Mouse (Mus musculus): ENCODE results near the gene Ifnar2. TPM values are rescaled to one million over a fixed set of nuclear protein-coding genes. Genes with fewer than 3 reads are reported as not detected.

The Ifnar2 gene
- polyA plus RNA-seq, 1 experiment from 2014 or later = 70.9 TPM

- Histone ChIP-seq H3K4me1 (replicated peaks; ENCODE audit: control insufficient read depth, insufficient read depth, low read length) (peaks cover 16% of the 10 kb centered on the region), H3K27ac (ENCODE audit: low read depth, low read length) (no peak overlapping the region), H3K9ac (ENCODE audit: low read depth, low read length) (no peak overlapping the region), H3K27me3 (replicated peaks; ENCODE audit: control insufficient read depth, insufficient read depth, low read length) (no peaks in the 10 kb centered on the region), H3K36me3 (ENCODE audit: control insufficient read depth, insufficient read depth, low read length) (peaks cover 26% of the 10 kb centered on the region), H3K4me2 (no peak overlapping the region), H3K9me3 (ENCODE audit: control insufficient read depth, low read length) (no peaks in the 10 kb centered on the region), H3K4me3 (ENCODE audit: low read depth, low read length) (no peak overlapping the region)
- no peak; the same call in 1 of the 2 replicates for ATAC-seq (replicated peaks; ENCODE audit: low FRiP score)
- 97% methylated on average over 6 of the region's 6 CpGs for WGBS
- DNase-seq (ENCODE audit: low spot score) = no peak
Observed at GRCm38 (mm10) chr16:91416357-91416756, 43.8 kb downstream of the Ifnar2 start.

GRCm38 (mm10) chr16:91416938-91417337, 44.4 kb downstream of the Ifnar2 start:
- H3K36me3 ChIP-seq (ENCODE audit: control insufficient read depth, insufficient read depth, low read length) = peaks cover 32% of the 10 kb centered on the region
- WGBS = 63% methylated on average over 7 of the region's 7 CpGs

GRCm38 (mm10) chr16:91418531-91418930, 45.9 kb downstream of the Ifnar2 start:
- Histone ChIP-seq H3K27ac (ENCODE audit: low read depth, low read length) (no peak overlapping the region), H3K4me3 (ENCODE audit: low read depth, low read length) (no peak overlapping the region)

More at GRCm38 (mm10) chr16:91416938-91417337, 44.4 kb downstream of the Ifnar2 start:
- no peaks in the 10 kb centered on the region for H3K9me3 ChIP-seq (ENCODE audit: control insufficient read depth, low read length)
- H3K4me1 ChIP-seq (replicated peaks; ENCODE audit: control insufficient read depth, insufficient read depth, low read length) = peaks cover 16% of the 10 kb centered on the region
- H3K9ac ChIP-seq (ENCODE audit: low read depth, low read length) = no peak overlapping the region
- DNase-seq (ENCODE audit: low spot score) (no peak), ATAC-seq (replicated peaks; ENCODE audit: low FRiP score) (peak; percentile 70)
- H3K4me2 ChIP-seq = no peak overlapping the region
- 0 out of 2 replicates have a peak overlapping the region, but pooled peaks have one; percentile 22 for H3K27ac ChIP-seq (ENCODE audit: low read depth, low read length)
- H3K27me3 ChIP-seq (replicated peaks; ENCODE audit: control insufficient read depth, insufficient read depth, low read length) = no peaks in the 10 kb centered on the region
- H3K4me3 ChIP-seq (ENCODE audit: low read depth, low read length) = no peak overlapping the region

GRCm38 (mm10) chr16:91425816-91426215, 53.2 kb downstream of the Ifnar2 start:
- DNase-seq (ENCODE audit: low spot score) (no peak), ATAC-seq (replicated peaks; ENCODE audit: low FRiP score) (no peak)
- Histone ChIP-seq H3K27ac (ENCODE audit: low read depth, low read length) (no peak overlapping the region), H3K4me2 (no peak overlapping the region), H3K4me1 (replicated peaks; ENCODE audit: control insufficient read depth, insufficient read depth, low read length) (no peaks in the 10 kb centered on the region), H3K9me3 (ENCODE audit: control insufficient read depth, low read length) (no peaks in the 10 kb centered on the region), H3K36me3 (ENCODE audit: control insufficient read depth, insufficient read depth, low read length) (peaks cover 36% of the 10 kb centered on the region), H3K27me3 (replicated peaks; ENCODE audit: control insufficient read depth, insufficient read depth, low read length) (no peaks in the 10 kb centered on the region), H3K9ac (ENCODE audit: low read depth, low read length) (no peak overlapping the region), H3K4me3 (ENCODE audit: low read depth, low read length) (no peak overlapping the region)
- 93% methylated on average over 6 of the region's 6 CpGs for WGBS

More at GRCm38 (mm10) chr16:91418531-91418930, 45.9 kb downstream of the Ifnar2 start:
- Histone ChIP-seq H3K9me3 (ENCODE audit: control insufficient read depth, low read length) (no peaks in the 10 kb centered on the region), H3K36me3 (ENCODE audit: control insufficient read depth, insufficient read depth, low read length) (peaks cover 37% of the 10 kb centered on the region), H3K4me1 (replicated peaks; ENCODE audit: control insufficient read depth, insufficient read depth, low read length) (peaks cover 8% of the 10 kb centered on the region), H3K27me3 (replicated peaks; ENCODE audit: control insufficient read depth, insufficient read depth, low read length) (no peaks in the 10 kb centered on the region), H3K9ac (ENCODE audit: low read depth, low read length) (no peak overlapping the region), H3K4me2 (no peak overlapping the region)
- DNase-seq (ENCODE audit: low spot score) (no peak), ATAC-seq (replicated peaks; ENCODE audit: low FRiP score) (no peak)
- WGBS = 78% methylated on average over 5 of the region's 5 CpGs

GRCm38 (mm10) chr16:91426586-91426985, 54.0 kb downstream of the Ifnar2 start:
- DNase-seq (ENCODE audit: low spot score) (no peak), ATAC-seq (replicated peaks; ENCODE audit: low FRiP score) (no peak)
- H3K4me2 ChIP-seq = no peak overlapping the region
- no peaks in the 10 kb centered on the region for H3K4me1 ChIP-seq (replicated peaks; ENCODE audit: control insufficient read depth, insufficient read depth, low read length)
- peaks cover 32% of the 10 kb centered on the region for H3K36me3 ChIP-seq (ENCODE audit: control insufficient read depth, insufficient read depth, low read length)
- H3K27ac ChIP-seq (ENCODE audit: low read depth, low read length) = no peak overlapping the region
- H3K27me3 ChIP-seq (replicated peaks; ENCODE audit: control insufficient read depth, insufficient read depth, low read length) = no peaks in the 10 kb centered on the region
- H3K9me3 ChIP-seq (ENCODE audit: control insufficient read depth, low read length) = no peaks in the 10 kb centered on the region
- no peak overlapping the region for H3K9ac ChIP-seq (ENCODE audit: low read depth, low read length)
- 81% methylated on average over 4 of the region's 4 CpGs for WGBS
- no peak overlapping the region for H3K4me3 ChIP-seq (ENCODE audit: low read depth, low read length)

- no peaks in the 10 kb centered on the region for H3K27me3 ChIP-seq (replicated peaks; ENCODE audit: control insufficient read depth, insufficient read depth, low read length)
- no peak for ATAC-seq (replicated peaks; ENCODE audit: low FRiP score)
- no peak overlapping the region for H3K4me2 ChIP-seq
- no peak overlapping the region for H3K27ac ChIP-seq (ENCODE audit: low read depth, low read length)
- H3K9ac ChIP-seq (ENCODE audit: low read depth, low read length) = no peak overlapping the region
- peaks cover 25% of the 10 kb centered on the region for H3K36me3 ChIP-seq (ENCODE audit: control insufficient read depth, insufficient read depth, low read length)
- DNase-seq (ENCODE audit: low spot score) = no peak
- no peaks in the 10 kb centered on the region for H3K4me1 ChIP-seq (replicated peaks; ENCODE audit: control insufficient read depth, insufficient read depth, low read length)
- no peak overlapping the region for H3K4me3 ChIP-seq (ENCODE audit: low read depth, low read length)
- no peaks in the 10 kb centered on the region for H3K9me3 ChIP-seq (ENCODE audit: control insufficient read depth, low read length)
- WGBS = 70% methylated on average over 5 of the region's 5 CpGs
Observed at GRCm38 (mm10) chr16:91427461-91427860, 54.9 kb downstream of the Ifnar2 start.

- Histone ChIP-seq H3K36me3 (ENCODE audit: control insufficient read depth, insufficient read depth, low read length) (peaks cover 22% of the 10 kb centered on the region), H3K4me1 (replicated peaks; ENCODE audit: control insufficient read depth, insufficient read depth, low read length) (peaks cover under 1% of the 10 kb centered on the region; the same call in 1 of the 2 replicates), H3K9me3 (ENCODE audit: control insufficient read depth, low read length) (no peaks in the 10 kb centered on the region), H3K4me3 (ENCODE audit: low read depth, low read length) (no peak overlapping the region), H3K27ac (ENCODE audit: low read depth, low read length) (no peak overlapping the region), H3K9ac (ENCODE audit: low read depth, low read length) (no peak overlapping the region), H3K4me2 (no peak overlapping the region), H3K27me3 (replicated peaks; ENCODE audit: control insufficient read depth, insufficient read depth, low read length) (no peaks in the 10 kb centered on the region)
- ATAC-seq (replicated peaks; ENCODE audit: low FRiP score) (no peak), DNase-seq (ENCODE audit: low spot score) (no peak)
- 77% methylated on average over 8 of the region's 8 CpGs for WGBS
Observed at GRCm38 (mm10) chr16:91428259-91428865, 55.8 kb downstream of the Ifnar2 start.

GRCm38 (mm10) chr16:91432720-91433328, 60.2 kb downstream of the Ifnar2 start:
- Histone ChIP-seq H3K4me3 (ENCODE audit: low read depth, low read length) (no peak overlapping the region), H3K9ac (ENCODE audit: low read depth, low read length) (no peak overlapping the region), H3K27me3 (replicated peaks; ENCODE audit: control insufficient read depth, insufficient read depth, low read length) (no peaks in the 10 kb centered on the region), H3K36me3 (ENCODE audit: control insufficient read depth, insufficient read depth, low read length) (no peaks in the 10 kb centered on the region), H3K9me3 (ENCODE audit: control insufficient read depth, low read length) (no peaks in the 10 kb centered on the region), H3K27ac (ENCODE audit: low read depth, low read length) (no peak overlapping the region), H3K4me2 (no peak overlapping the region), H3K4me1 (replicated peaks; ENCODE audit: control insufficient read depth, insufficient read depth, low read length) (peaks cover 8% of the 10 kb centered on the region)
- DNase-seq (ENCODE audit: low spot score) (no peak), ATAC-seq (replicated peaks; ENCODE audit: low FRiP score) (no peak)
- WGBS = 51% methylated on average over 5 of the region's 5 CpGs

All from liver, embryonic 11.5 days (tissue).